Mouse (Mus musculus) layer of hippocampus, adult 11-12 months (tissue): ENCODE measurements around the gene St7l.
A peak's percentile ranks its signal among the peaks of the same experiment; 100 is the strongest.

Experiments used
- DNase-seq: peaks from one replicate; pipeline ENCODE4 v3.0.0; 2022; ENCODE audit warnings: low spot score

St7l gene

DNA sequence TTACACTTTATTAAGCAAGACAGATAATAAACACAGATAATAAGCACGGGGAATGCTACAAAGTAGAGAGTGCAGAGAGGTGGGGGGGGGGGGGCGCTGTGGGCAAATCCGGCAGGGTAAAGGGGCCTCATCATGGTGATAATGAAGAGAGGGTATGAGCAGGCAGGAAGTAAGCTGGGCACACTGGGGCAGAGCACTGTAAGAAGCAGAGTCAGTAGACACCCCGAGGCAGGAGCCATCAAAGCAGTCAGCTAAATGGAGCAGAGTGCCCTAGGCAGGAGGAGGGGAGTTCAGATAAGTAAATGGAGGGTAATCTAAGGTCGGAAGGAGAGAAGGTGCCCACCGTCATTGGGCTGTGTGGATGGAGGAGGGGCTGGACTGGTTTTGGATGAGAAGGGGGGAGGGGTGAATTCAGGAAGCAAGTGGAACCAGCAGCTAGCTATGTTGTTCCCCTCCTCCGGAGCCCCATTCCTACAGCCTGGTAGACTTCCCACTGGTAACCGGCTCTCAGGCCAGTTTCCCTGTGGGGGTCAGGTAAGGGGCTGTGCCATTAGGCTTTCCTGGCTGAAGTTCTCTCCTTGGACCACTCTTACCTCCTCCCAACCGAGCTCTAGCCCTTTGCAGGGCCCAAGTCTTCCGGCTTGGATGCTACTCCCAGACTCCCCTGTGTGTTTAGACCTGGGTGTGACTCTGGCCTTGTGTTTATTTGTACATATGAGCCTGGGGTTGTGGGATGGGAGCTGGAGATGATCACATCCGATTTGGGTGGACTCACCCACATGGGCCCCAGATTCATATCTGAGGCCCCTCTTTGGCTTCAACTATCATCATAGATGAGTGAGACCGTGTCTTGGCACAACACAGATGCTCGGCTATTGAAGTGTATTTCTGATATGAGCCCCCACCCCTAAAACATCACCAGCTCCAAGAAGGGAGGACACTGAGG, 99.8 kb downstream of the St7l start:
- DNase-seq = no peak

DNA sequence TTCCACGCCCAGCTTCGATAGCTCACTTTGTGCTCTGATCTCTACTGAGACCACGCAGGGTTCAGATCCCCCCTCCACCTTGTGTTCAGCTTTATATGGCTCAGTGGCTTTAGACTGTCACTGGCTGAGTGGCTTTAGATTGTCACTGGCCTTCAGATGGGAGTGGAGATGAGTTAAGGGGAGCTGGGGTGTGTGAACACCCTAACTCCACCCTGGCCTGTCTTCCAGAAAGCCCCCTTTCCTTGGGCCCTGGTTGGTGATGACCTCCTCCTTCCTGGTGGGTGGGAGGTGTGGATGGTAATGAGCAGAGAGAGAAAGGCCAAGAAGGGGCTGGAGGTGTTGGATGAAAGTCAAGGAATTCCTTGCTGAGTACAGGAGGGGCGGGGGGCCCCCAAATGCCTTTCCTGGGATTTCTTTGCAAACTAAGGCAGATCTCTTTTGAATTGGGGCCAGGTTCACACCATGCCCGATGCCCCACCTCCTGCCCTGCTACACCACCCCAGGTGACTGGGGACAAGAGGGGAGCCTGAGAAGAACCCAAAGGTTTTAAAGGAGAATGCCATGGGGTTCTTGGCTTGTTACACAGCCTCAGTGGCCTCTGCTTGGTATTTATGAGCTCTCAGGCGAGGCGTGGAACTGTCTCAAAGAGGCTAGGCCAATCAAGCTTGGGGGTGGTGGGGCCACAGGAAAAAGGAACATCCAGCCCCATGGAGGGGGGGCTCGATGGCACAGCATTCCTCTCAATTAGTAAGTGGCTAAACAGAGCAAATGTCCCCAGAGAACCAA, 101.5 kb downstream of the St7l start:
- no peak for DNase-seq

DNA sequence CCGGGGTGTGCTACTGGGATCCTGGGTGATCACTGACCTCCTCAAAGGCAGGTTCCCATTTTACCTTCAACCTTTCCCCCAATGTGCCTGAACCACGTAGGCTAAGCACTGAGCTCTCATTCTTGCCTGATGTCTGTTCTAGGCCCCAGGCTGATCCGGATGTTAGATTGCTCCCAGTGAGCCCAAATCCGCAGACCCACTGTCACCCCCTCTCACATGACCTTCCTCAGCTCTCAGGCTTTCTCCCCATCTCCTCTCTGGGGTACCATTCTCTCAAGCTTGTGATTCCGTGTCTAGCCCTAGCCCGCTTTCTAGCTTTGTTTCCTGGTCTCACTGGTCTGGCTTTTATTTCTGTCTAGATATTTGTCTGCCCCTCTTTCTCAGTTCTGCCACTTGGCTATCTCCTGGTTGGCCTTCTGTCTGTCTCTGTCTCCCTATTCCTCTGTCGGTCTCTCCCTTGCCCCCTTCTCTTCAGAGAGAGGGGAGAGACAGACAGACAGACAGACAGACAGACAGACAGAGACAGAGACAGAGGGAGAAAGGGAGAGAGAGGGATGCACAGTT, 102.3 kb downstream of the St7l start:
- DNase-seq = no peak

DNA sequence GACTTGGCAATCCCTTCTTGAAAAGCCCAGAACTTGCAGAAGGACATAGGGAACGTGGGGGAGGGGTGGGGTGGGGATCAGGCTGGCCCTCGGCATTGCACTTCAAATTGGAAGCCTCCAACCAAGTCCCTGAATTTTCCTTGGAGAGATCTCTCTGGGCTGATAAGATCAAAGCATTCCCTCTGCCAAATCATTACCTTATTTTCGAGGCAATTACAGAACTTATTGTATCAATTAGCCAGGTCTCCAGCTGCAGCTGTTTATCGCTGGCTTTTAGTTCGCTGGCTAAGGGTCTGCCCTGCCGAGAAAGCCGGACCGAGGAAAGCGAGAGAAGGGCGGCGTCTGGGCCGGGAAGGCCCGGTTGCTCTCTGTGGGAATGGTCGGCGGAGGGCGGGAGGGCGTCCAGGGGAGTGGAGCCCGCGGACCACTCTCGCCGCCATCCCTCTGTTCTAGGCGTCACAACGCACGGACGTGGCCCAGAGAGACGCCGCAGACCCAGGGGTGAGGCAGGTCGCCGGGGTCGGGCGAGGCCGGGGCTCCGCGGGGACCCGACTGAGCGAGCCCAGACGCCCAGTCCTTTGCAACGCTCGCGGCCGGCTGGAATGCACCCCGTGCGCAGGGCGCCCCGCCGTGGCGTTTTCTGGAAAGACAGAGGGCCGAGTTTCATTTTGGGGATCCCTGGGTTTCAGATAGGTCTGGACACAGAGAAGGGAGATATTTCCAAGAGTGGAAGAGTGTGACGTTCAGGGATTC, 103.9 kb downstream of the St7l start:
- peak; percentile 90 for DNase-seq
